Mouse (Mus musculus): ENCODE measurements around the gene Ift81. TPM values are rescaled to one million over a fixed set of nuclear protein-coding genes. Genes with fewer than 3 reads are reported as not detected.

Ift81 gene
- polyA plus RNA-seq, 1 experiment from 2014 or later, result 58.0 TPM

GRCm38 (mm10) chr5:122528591-122528990, 85.7 kb downstream of the Ift81 start:
- H3K4me3 ChIP-seq (ENCODE audit: low read length), result no peak overlapping the region
- H3K9me3 ChIP-seq (ENCODE audit: control insufficient read depth, low read length), result no peaks in the 10 kb centered on the region
- no peaks in the 10 kb centered on the region for H3K27me3 ChIP-seq (replicated peaks; ENCODE audit: control insufficient read depth, insufficient read depth, low read length)
- no peak overlapping the region for H3K4me2 ChIP-seq (ENCODE audit: low read length)
- WGBS, result 72% methylated on average over 3 of the region's 3 CpGs
- no peak overlapping the region for H3K27ac ChIP-seq (ENCODE audit: low read depth, low read length)
- H3K4me1 ChIP-seq (ENCODE audit: control insufficient read depth, insufficient read depth, low read depth, low read length), result peaks cover 8% of the 10 kb centered on the region
- no peaks in the 10 kb centered on the region for H3K36me3 ChIP-seq (ENCODE audit: control insufficient read depth, insufficient read depth, low read length)
- H3K9ac ChIP-seq (ENCODE audit: low read depth, low read length), result no peak overlapping the region
- ATAC-seq, result no peak

- WGBS, result 58% methylated on average over 11 of the region's 11 CpGs
- H3K27me3 ChIP-seq (replicated peaks; ENCODE audit: control insufficient read depth, insufficient read depth, low read length), result no peaks in the 10 kb centered on the region
- peak overlapping the region; percentile 74; the same call in 1 of the 2 replicates for H3K27ac ChIP-seq (ENCODE audit: low read depth, low read length)
- H3K4me3 ChIP-seq (ENCODE audit: low read length), result no peak overlapping the region
- ATAC-seq, result no peak
- H3K9me3 ChIP-seq (ENCODE audit: control insufficient read depth, low read length), result no peaks in the 10 kb centered on the region
- no peak overlapping the region for H3K9ac ChIP-seq (ENCODE audit: low read depth, low read length)
- peaks cover 8% of the 10 kb centered on the region for H3K4me1 ChIP-seq (ENCODE audit: control insufficient read depth, insufficient read depth, low read depth, low read length)
- H3K4me2 ChIP-seq (ENCODE audit: low read length), result no peak overlapping the region
- no peaks in the 10 kb centered on the region for H3K36me3 ChIP-seq (ENCODE audit: control insufficient read depth, insufficient read depth, low read length)
These were observed 86.6 kb downstream of the Ift81 start for GRCm38 (mm10) chr5:122527761-122528160.

GRCm38 (mm10) chr5:122526878-122527730, 87.2 kb downstream of the Ift81 start:
- 74% methylated on average over 15 of the region's 15 CpGs for WGBS
- H3K4me2 ChIP-seq (ENCODE audit: low read length), result no peak overlapping the region
- ATAC-seq, result no peak
- no peaks in the 10 kb centered on the region for H3K9me3 ChIP-seq (ENCODE audit: control insufficient read depth, low read length)
- H3K36me3 ChIP-seq (ENCODE audit: control insufficient read depth, insufficient read depth, low read length), result no peaks in the 10 kb centered on the region
- no peak overlapping the region for H3K4me3 ChIP-seq (ENCODE audit: low read length)
- H3K9ac ChIP-seq (ENCODE audit: low read depth, low read length), result no peak overlapping the region
- H3K27ac ChIP-seq (ENCODE audit: low read depth, low read length), result peak overlapping the region; percentile 74
- H3K4me1 ChIP-seq (ENCODE audit: control insufficient read depth, insufficient read depth, low read depth, low read length), result peaks cover 8% of the 10 kb centered on the region
- no peaks in the 10 kb centered on the region for H3K27me3 ChIP-seq (replicated peaks; ENCODE audit: control insufficient read depth, insufficient read depth, low read length)

- Histone ChIP-seq H3K4me2 (ENCODE audit: low read length) (no peak overlapping the region), H3K27ac (ENCODE audit: low read depth, low read length) (peak overlapping the region; percentile 74), H3K27me3 (replicated peaks; ENCODE audit: control insufficient read depth, insufficient read depth, low read length) (no peaks in the 10 kb centered on the region), H3K36me3 (ENCODE audit: control insufficient read depth, insufficient read depth, low read length) (no peaks in the 10 kb centered on the region), H3K4me3 (ENCODE audit: low read length) (no peak overlapping the region), H3K4me1 (ENCODE audit: control insufficient read depth, insufficient read depth, low read depth, low read length) (peaks cover 8% of the 10 kb centered on the region), H3K9ac (ENCODE audit: low read depth, low read length) (no peak overlapping the region), H3K9me3 (ENCODE audit: control insufficient read depth, low read length) (no peaks in the 10 kb centered on the region)
- ATAC-seq, result peak; percentile 83
- 84% methylated on average over 9 of the region's 9 CpGs for WGBS
These were observed 87.9 kb downstream of the Ift81 start for GRCm38 (mm10) chr5:122526405-122526804.

GRCm38 (mm10) chr5:122525238-122525931, 88.9 kb downstream of the Ift81 start:
- no peak overlapping the region for H3K27ac ChIP-seq (ENCODE audit: low read depth, low read length)
- ATAC-seq, result no peak
- H3K4me2 ChIP-seq (ENCODE audit: low read length), result no peak overlapping the region
- 79% methylated on average over 14 of the region's 14 CpGs for WGBS
- H3K36me3 ChIP-seq (ENCODE audit: control insufficient read depth, insufficient read depth, low read length), result no peaks in the 10 kb centered on the region
- peaks cover 8% of the 10 kb centered on the region for H3K4me1 ChIP-seq (ENCODE audit: control insufficient read depth, insufficient read depth, low read depth, low read length)
- no peaks in the 10 kb centered on the region for H3K9me3 ChIP-seq (ENCODE audit: control insufficient read depth, low read length)
- H3K9ac ChIP-seq (ENCODE audit: low read depth, low read length), result no peak overlapping the region
- H3K4me3 ChIP-seq (ENCODE audit: low read length), result no peak overlapping the region
- H3K27me3 ChIP-seq (replicated peaks; ENCODE audit: control insufficient read depth, insufficient read depth, low read length), result no peaks in the 10 kb centered on the region

- WGBS, result 71% methylated on average over 4 of the region's 4 CpGs
- Histone ChIP-seq H3K36me3 (ENCODE audit: control insufficient read depth, insufficient read depth, low read length) (no peaks in the 10 kb centered on the region), H3K27ac (ENCODE audit: low read depth, low read length) (no peak overlapping the region), H3K4me1 (ENCODE audit: control insufficient read depth, insufficient read depth, low read depth, low read length) (peaks cover 8% of the 10 kb centered on the region), H3K4me2 (ENCODE audit: low read length) (no peak overlapping the region), H3K9me3 (ENCODE audit: control insufficient read depth, low read length) (no peaks in the 10 kb centered on the region), H3K9ac (ENCODE audit: low read depth, low read length) (no peak overlapping the region), H3K27me3 (replicated peaks; ENCODE audit: control insufficient read depth, insufficient read depth, low read length) (no peaks in the 10 kb centered on the region), H3K4me3 (ENCODE audit: low read length) (no peak overlapping the region)
- ATAC-seq, result no peak
These were observed 89.5 kb downstream of the Ift81 start for GRCm38 (mm10) chr5:122524854-122525237.

GRCm38 (mm10) chr5:122524244-122524643, 90.1 kb downstream of the Ift81 start:
- H3K4me2 ChIP-seq (ENCODE audit: low read length), result no peak overlapping the region
- H3K9ac ChIP-seq (ENCODE audit: low read depth, low read length), result no peak overlapping the region
- no peaks in the 10 kb centered on the region for H3K36me3 ChIP-seq (ENCODE audit: control insufficient read depth, insufficient read depth, low read length)
- peaks cover 5% of the 10 kb centered on the region; the same call in 1 of the 2 replicates for H3K4me1 ChIP-seq (ENCODE audit: control insufficient read depth, insufficient read depth, low read depth, low read length)
- no peaks in the 10 kb centered on the region for H3K9me3 ChIP-seq (ENCODE audit: control insufficient read depth, low read length)
- no peaks in the 10 kb centered on the region for H3K27me3 ChIP-seq (replicated peaks; ENCODE audit: control insufficient read depth, insufficient read depth, low read length)
- H3K4me3 ChIP-seq (ENCODE audit: low read length), result no peak overlapping the region
- H3K27ac ChIP-seq (ENCODE audit: low read depth, low read length), result no peak overlapping the region
- WGBS, result 51% methylated on average over 3 of the region's 3 CpGs
- ATAC-seq, result no peak

GRCm38 (mm10) chr5:122521130-122521473, 93.2 kb downstream of the Ift81 start:
- Histone ChIP-seq H3K9me3 (ENCODE audit: control insufficient read depth, low read length) (no peaks in the 10 kb centered on the region), H3K4me2 (ENCODE audit: low read length) (no peak overlapping the region), H3K9ac (ENCODE audit: low read depth, low read length) (no peak overlapping the region), H3K4me1 (ENCODE audit: control insufficient read depth, insufficient read depth, low read depth, low read length) (no peaks in the 10 kb centered on the region), H3K36me3 (ENCODE audit: control insufficient read depth, insufficient read depth, low read length) (no peaks in the 10 kb centered on the region), H3K27me3 (replicated peaks; ENCODE audit: control insufficient read depth, insufficient read depth, low read length) (no peaks in the 10 kb centered on the region), H3K4me3 (ENCODE audit: low read length) (no peak overlapping the region), H3K27ac (ENCODE audit: low read depth, low read length) (no peak overlapping the region)
- 74% methylated on average over 3 of the region's 3 CpGs for WGBS
- ATAC-seq, result no peak

GRCm38 (mm10) chr5:122520254-122521129, 93.8 kb downstream of the Ift81 start:
- no peaks in the 10 kb centered on the region for H3K9me3 ChIP-seq (ENCODE audit: control insufficient read depth, low read length)
- no peak for ATAC-seq
- no peak overlapping the region for H3K4me2 ChIP-seq (ENCODE audit: low read length)
- WGBS, result 76% methylated on average over 23 of the region's 23 CpGs
- no peak overlapping the region for H3K27ac ChIP-seq (ENCODE audit: low read depth, low read length)
- H3K4me1 ChIP-seq (ENCODE audit: control insufficient read depth, insufficient read depth, low read depth, low read length), result no peaks in the 10 kb centered on the region
- no peak overlapping the region for H3K4me3 ChIP-seq (ENCODE audit: low read length)
- H3K27me3 ChIP-seq (replicated peaks; ENCODE audit: control insufficient read depth, insufficient read depth, low read length), result no peaks in the 10 kb centered on the region
- no peak overlapping the region for H3K9ac ChIP-seq (ENCODE audit: low read depth, low read length)
- H3K36me3 ChIP-seq (ENCODE audit: control insufficient read depth, insufficient read depth, low read length), result no peaks in the 10 kb centered on the region
